Mouse (Mus musculus) right cerebral cortex, postnatal 36 days (tissue): ENCODE results near the gene Hspa1b.

Experiments used
- DNase-seq, 2 experiments: peaks; one replicate each; pipeline ENCODE4 v3.0.0; 2022; ENCODE audit warnings: low spot score in 2 of 2, mixed read lengths in 1 of 2

The Hspa1b gene

GRCm38 (mm10) chr17:34928841-34929240, 30.2 kb downstream of the Hspa1b start:
- no peak for DNase-seq

- peak; percentile 29 to 36 for DNase-seq
Observed at GRCm38 (mm10) chr17:34927306-34928019, 31.6 kb downstream of the Hspa1b start.

- DNase-seq: no peak
Observed at GRCm38 (mm10) chr17:34924258-34924657, 34.8 kb downstream of the Hspa1b start.

- no peak for DNase-seq
Observed at GRCm38 (mm10) chr17:34922939-34923338, 36.1 kb downstream of the Hspa1b start.

- DNase-seq: no peak
Observed at GRCm38 (mm10) chr17:34917188-34917587, 41.9 kb downstream of the Hspa1b start.

- DNase-seq: no peak
Observed at GRCm38 (mm10) chr17:34916316-34916715, 42.7 kb downstream of the Hspa1b start.

- DNase-seq: no peak
Observed at GRCm38 (mm10) chr17:34915410-34915831, 43.6 kb downstream of the Hspa1b start.

- DNase-seq: no peak
Observed at GRCm38 (mm10) chr17:34913930-34914665, 44.9 kb downstream of the Hspa1b start, which contains the start of gene Slc44a4. Gene Slc44a4 (plus strand): TSS chr17:34914466.

- DNase-seq: no peak
Observed at GRCm38 (mm10) chr17:34911945-34912351, 47.1 kb downstream of the Hspa1b start.

- DNase-seq: no peak
Observed at GRCm38 (mm10) chr17:34910982-34911381, 48.1 kb downstream of the Hspa1b start.
